Mouse (Mus musculus) MEL (cell line): Measurements from ENCODE around the gene Gfra1. TPM values are rescaled to one million over a fixed set of nuclear protein-coding genes. Genes with fewer than 3 reads are reported as not detected.

Experiments
- DNase-seq: peaks from one replicate; pipeline ENCODE4 v3.0.0; 2011; ENCODE audit warnings: low read depth, low spot score
- H3K27ac ChIP-seq: 2 replicates; pipeline ENCODE4 v1.5.1; 2012; ENCODE audit warnings: low read depth, mild to moderate bottlenecking, control low read depth, low read length, moderate library complexity; ENCODE audit not compliant: control insufficient read depth
- H3K27me3 ChIP-seq, 2 experiments: fragments of 150-350 bp in 1 of 2; sonication (generic) in 1 of 2; 2 replicates each; pipeline ENCODE4 v1.6.1; 2012; ENCODE audit warnings: low read length in 2 of 2, mild to moderate bottlenecking in 2 of 2, improper control_type of control experiment in 1 of 2, moderate library complexity in 1 of 2; ENCODE audit not compliant: insufficient read depth in 2 of 2, control insufficient read depth in 1 of 2
- H3K36me3 ChIP-seq, 2 experiments: 2 replicates each; pipeline ENCODE4 v1.6.1; 2012 to 2014; ENCODE audit warnings: low read length in 2 of 2, improper control_type of control experiment in 1 of 2, inconsistent platforms in 1 of 2, mild to moderate bottlenecking in 1 of 2; ENCODE audit not compliant: insufficient read depth in 2 of 2, control insufficient read depth in 1 of 2
- H3K4me1 ChIP-seq, 2 experiments: fragments of 150-350 bp in 1 of 2; sonication (generic) in 1 of 2; 2 replicates each; pipeline ENCODE4 v1.6.1; 2012; ENCODE audit warnings: low read length in 2 of 2, improper control_type of control experiment in 1 of 2, mild to moderate bottlenecking in 1 of 2; ENCODE audit not compliant: insufficient read depth in 2 of 2, control insufficient read depth in 1 of 2
- H3K4me3 ChIP-seq, 2 experiments: fragments of 150-350 bp in 1 of 2; sonication (generic) in 1 of 2; 2 replicates each; pipeline ENCODE4 v1.5.1; 2012; ENCODE audit warnings: low read depth in 2 of 2, low read length in 2 of 2, mild to moderate bottlenecking in 2 of 2, moderate library complexity in 2 of 2, control low read depth in 1 of 2, improper control_type of control experiment in 1 of 2; ENCODE audit not compliant: control insufficient read depth in 1 of 2, insufficient read depth in 1 of 2
- H3K79me2 ChIP-seq: 2 replicates; pipeline ENCODE4 v1.6.1; 2012; ENCODE audit warnings: mild to moderate bottlenecking, low read length, moderate library complexity; ENCODE audit not compliant: control insufficient read depth, poor library complexity, insufficient read depth
- H3K9ac ChIP-seq: 2 replicates; pipeline ENCODE4 v1.6.1; 2012; ENCODE audit warnings: low read depth, mild to moderate bottlenecking, control low read depth, low read length, moderate library complexity; ENCODE audit not compliant: control insufficient read depth, poor library complexity, severe bottlenecking
- H3K9me3 ChIP-seq: fragments of 150-350 bp; sonication (generic); replicated peaks from 2 replicates; pipeline ENCODE4 v1.6.1; 2012; ENCODE audit warnings: mild to moderate bottlenecking, low read length, improper control_type of control experiment, moderate library complexity; ENCODE audit not compliant: insufficient read depth
- CHD2 ChIP-seq: IDR thresholded peaks from 2 replicates; pipeline ENCODE4 v1.6.1; 2011; ENCODE audit warnings: low read length, improper control_type of control experiment
- E2F4 ChIP-seq: IDR thresholded peaks from 2 replicates; pipeline ENCODE4 v1.6.1; 2011; ENCODE audit warnings: low read depth, low read length, improper control_type of control experiment, borderline replicate concordance
- ELF1 ChIP-seq: IDR thresholded peaks from 2 replicates; pipeline ENCODE4 v1.6.1; 2014; ENCODE audit warnings: low read depth, mild to moderate bottlenecking, inconsistent platforms, low read length, improper control_type of control experiment, moderate library complexity
- ETS1 ChIP-seq: IDR thresholded peaks from 2 replicates; pipeline ENCODE4 v1.6.1; 2012; ENCODE audit warnings: low read depth, mild to moderate bottlenecking, inconsistent platforms, low read length, improper control_type of control experiment, moderate library complexity
- GABPA ChIP-seq: IDR thresholded peaks from 2 replicates; pipeline ENCODE4 v1.6.1; 2012; ENCODE audit warnings: low read depth, mild to moderate bottlenecking, inconsistent platforms, low read length, improper control_type of control experiment, moderate library complexity
- GATA1 ChIP-seq: IDR thresholded peaks from 2 replicates; pipeline ENCODE4 v1.6.1; 2011; ENCODE audit warnings: low read depth, low read length, improper control_type of control experiment
- JUND ChIP-seq: IDR thresholded peaks from 2 replicates; pipeline ENCODE4 v1.6.1; 2011; ENCODE audit warnings: low read depth, mild to moderate bottlenecking, improper control_type of control experiment, low read length
- MAFK ChIP-seq: IDR thresholded peaks from 2 replicates; pipeline ENCODE4 v1.6.1; 2011; ENCODE audit warnings: low read depth, mild to moderate bottlenecking, low read length, improper control_type of control experiment, borderline replicate concordance
- MXI1 ChIP-seq: IDR thresholded peaks from 2 replicates; pipeline ENCODE4 v1.6.1; 2011; ENCODE audit warnings: mild to moderate bottlenecking, low read depth, low read length, improper control_type of control experiment
- MYC ChIP-seq: IDR thresholded peaks from 2 replicates; pipeline ENCODE4 v1.6.1; 2011; ENCODE audit warnings: low read depth, mild to moderate bottlenecking, low read length, improper control_type of control experiment, moderate library complexity
- NELFE ChIP-seq: IDR thresholded peaks from 2 replicates; pipeline ENCODE4 v1.6.1; 2011; ENCODE audit warnings: low read depth, low read length, improper control_type of control experiment
- NRF1 ChIP-seq: IDR thresholded peaks from 2 replicates; pipeline ENCODE4 v1.6.1; 2014; ENCODE audit warnings: low read depth, mild to moderate bottlenecking, inconsistent platforms, low read length, improper control_type of control experiment, moderate library complexity; ENCODE audit not compliant: poor library complexity, insufficient read depth, severe bottlenecking
- RAD21 ChIP-seq: IDR thresholded peaks from 2 replicates; pipeline ENCODE4 v1.6.1; 2011; ENCODE audit warnings: mild to moderate bottlenecking, low read depth, low read length, improper control_type of control experiment
- RCOR1 ChIP-seq: IDR thresholded peaks from 2 replicates; pipeline ENCODE4 v1.6.1; 2012; ENCODE audit warnings: low read depth, mild to moderate bottlenecking, inconsistent platforms, low read length, improper control_type of control experiment
- SIN3A ChIP-seq: IDR thresholded peaks from 2 replicates; pipeline ENCODE4 v1.6.1; 2012; ENCODE audit warnings: low read length, improper control_type of control experiment, inconsistent platforms
- SMC3 ChIP-seq: IDR thresholded peaks from 2 replicates; pipeline ENCODE4 v1.6.1; 2011; ENCODE audit warnings: low read depth, low read length, improper control_type of control experiment
- TBP ChIP-seq: IDR thresholded peaks from 2 replicates; pipeline ENCODE4 v1.8.0; 2011; ENCODE audit warnings: low read depth, low read length, improper control_type of control experiment
- TCF12 ChIP-seq: IDR thresholded peaks from 2 replicates; pipeline ENCODE4 v1.6.1; 2014; ENCODE audit warnings: low read depth, mild to moderate bottlenecking, inconsistent platforms, low read length, improper control_type of control experiment, moderate library complexity
- USF1 ChIP-seq: IDR thresholded peaks from 2 replicates; pipeline ENCODE4 v1.6.1; 2014; ENCODE audit warnings: low read depth, mild to moderate bottlenecking, inconsistent platforms, low read length, improper control_type of control experiment, moderate library complexity
- polyA plus RNA-seq, 2 experiments: library from polyadenylated mRNA; stranded (reverse) in 1 of 2; unstranded in 1 of 2; fragments of >175 nt in 1 of 2; fragments of >200 nt in 1 of 2; gene quantifications; 2 replicates each; pipeline versions ENCODE4 v1.2.1 to v1.2.4; 2012; ENCODE audit warnings: low replicate concordance in 2 of 2, low read depth in 1 of 2; ENCODE audit not compliant: insufficient read length in 2 of 2, insufficient read depth in 1 of 2, missing spikeins in 1 of 2
- total RNA-seq: library from RNA; depleted of rRNA; stranded (reverse); fragments of 300-350 nt; gene quantifications from 2 replicates; pipeline ENCODE4 v1.2.3, GENCODE M21; 2012

Gene Gfra1
- total and polyA plus RNA-seq, 3 experiments = not detected

DNA sequence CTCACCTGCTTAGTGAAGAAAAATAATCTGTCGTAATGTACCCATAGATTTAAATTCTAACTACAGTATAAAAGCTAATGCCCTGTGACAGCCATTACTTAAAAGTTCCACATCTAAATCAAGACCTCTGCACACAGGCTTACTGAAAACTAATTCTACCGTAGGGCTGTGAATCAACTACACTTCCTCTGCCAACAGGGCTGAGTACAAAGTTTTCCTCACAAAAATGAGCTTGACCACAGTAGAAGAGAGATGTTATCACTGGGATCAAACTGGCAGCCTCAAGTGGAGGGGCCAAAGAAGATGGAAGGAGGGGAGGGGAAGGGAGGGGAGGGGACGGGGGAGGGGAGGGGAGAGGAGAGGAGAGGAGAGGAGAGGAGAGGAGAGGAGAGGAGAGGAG is 42.9 kb downstream of the Gfra1 start:
- H3K9ac ChIP-seq = no peak overlapping the region
- H3K79me2 ChIP-seq = no peaks in the 10 kb centered on the region
- no peaks in the 10 kb centered on the region for H3K27me3 ChIP-seq
- no peaks in the 10 kb centered on the region for H3K4me1 ChIP-seq
- no peak overlapping the region for H3K27ac ChIP-seq
- H3K4me3 ChIP-seq = no peak overlapping the region
- H3K9me3 ChIP-seq = peaks cover 3% of the 10 kb centered on the region
- DNase-seq = no peak
- no peak for TF ChIP-seq MAFK
- no peak for TF ChIP-seq RAD21
- TF ChIP-seq JUND = no peak
- no peak for TF ChIP-seq NELFE
- TF ChIP-seq TBP = no peak
- TF ChIP-seq TCF12 = no peak
- H3K36me3 ChIP-seq = no peaks in the 10 kb centered on the region

DNA sequence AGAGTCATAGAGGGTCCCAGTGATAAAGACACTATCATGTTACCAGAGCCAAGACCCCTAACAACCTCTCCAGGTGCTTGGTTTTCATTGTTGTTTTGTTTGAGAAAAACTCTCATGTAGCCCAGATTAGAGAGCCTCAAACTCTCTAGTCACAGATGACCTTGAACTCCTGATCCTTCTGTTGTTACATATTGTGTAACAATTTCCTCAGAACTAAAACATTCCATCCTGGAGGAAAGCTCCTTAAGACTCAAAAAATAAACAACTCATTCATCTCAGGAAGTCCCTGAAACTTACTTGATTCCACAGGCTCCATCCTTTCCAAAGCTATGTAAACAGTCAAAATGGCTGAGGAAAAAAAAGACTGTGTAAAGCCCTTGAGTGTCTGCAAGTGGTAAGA is 49.0 kb downstream of the Gfra1 start:
- Histone ChIP-seq H3K36me3 (no peaks in the 10 kb centered on the region), H3K79me2 (no peaks in the 10 kb centered on the region), H3K27ac (no peak overlapping the region), H3K9me3 (no peaks in the 10 kb centered on the region), H3K4me3 (no peak overlapping the region), H3K27me3 (no peaks in the 10 kb centered on the region), H3K9ac (no peak overlapping the region), H3K4me1 (no peaks in the 10 kb centered on the region)
- DNase-seq = no peak
- TF ChIP-seq MAFK = no peak
- no peak for TF ChIP-seq JUND
- no peak for TF ChIP-seq CHD2
- no peak for TF ChIP-seq GABPA
- TF ChIP-seq TBP = no peak
- no peak for TF ChIP-seq NRF1
- no peak for TF ChIP-seq NELFE
- TF ChIP-seq ETS1 = no peak
- TF ChIP-seq MXI1 = no peak
- no peak for TF ChIP-seq SIN3A
- TF ChIP-seq SMC3 = no peak
- no peak for TF ChIP-seq MYC
- no peak for TF ChIP-seq USF1
- TF ChIP-seq RCOR1 = no peak
- TF ChIP-seq E2F4 = no peak
- TF ChIP-seq GATA1 = no peak
- no peak for TF ChIP-seq ELF1
